Mouse (Mus musculus) left cerebral cortex, postnatal 14 days (tissue): ENCODE measurements around the gene Dnah8. TPM values are rescaled to one million over a fixed set of nuclear protein-coding genes. Genes with fewer than 3 reads are reported as not detected.
"Not testable (repeated sequence)": the region's sequence is repeated elsewhere in the genome, so short reads cannot be mapped to it uniquely, and the experiment has no call there.

Source experiments
- DNase-seq, 2 experiments: peaks; one replicate each; pipeline ENCODE4 v3.0.0; 2021 to 2022; ENCODE audit warnings: low spot score in 2 of 2, mixed read lengths in 1 of 2
- intact Hi-C: fragments of 180-260 bp; cut with DNase I; formaldehyde crosslinking; loops from one replicate; pipeline ENCODE4 v1.15.1; 2025
- long read RNA-seq, 2 experiments: library from polyadenylated mRNA; stranded (forward); transcript quantifications; one replicate each; pipeline ENCODE4 v2.0.0; 2021
- total RNA-seq, 2 experiments: library from RNA; stranded (reverse); gene quantifications; 2 replicates each; pipeline ENCODE4 v1.2.3; 2021

The Dnah8 gene
- total RNA-seq, result 1 to 10 TPM; 1.7 to 1.9 TPM
- long read RNA-seq, experiment 1, partial matches to known transcripts, result 1 of 3 reads
- long read RNA-seq, experiment 1, other reads (novel, unspliced or antisense), result 2 of 3 reads
- long read RNA-seq, experiment 2, result 0 reads

- intact Hi-C loops, DNase-seq: not testable (repeated sequence)
Observed at GRCm38 (mm10) chr17:30624132-30624531, at the start of gene Dnah8. Gene Dnah8 (plus strand): TSS chr17:30624354.

- intact Hi-C loops, result no loop called here
- no peak for DNase-seq
Observed at GRCm38 (mm10) chr17:30574783-30575075, 49.4 kb upstream of the Dnah8 start.

- peak; percentile 61 for DNase-seq
- intact Hi-C loops, result no loop called here
Observed at GRCm38 (mm10) chr17:30575121-30575904, 48.8 kb upstream of the Dnah8 start.

GRCm38 (mm10) chr17:30575941-30576773 lies 48.0 kb upstream of the Dnah8 start, which contains the start of gene Btbd9:
Gene Btbd9 (minus strand): TSS chr17:30576488.
- intact Hi-C loops, result no loop called here
- DNase-seq, result peak; percentile 93 to 94

- no peak for DNase-seq
- intact Hi-C loops, result no loop called here
Observed at GRCm38 (mm10) chr17:30576946-30577345, 47.2 kb upstream of the Dnah8 start.

- peak in 1 of 2 experiments; percentile 23 for DNase-seq
- intact Hi-C loops, result loop anchor here (10.0 kb wide), 1 partner anchor 686 kb away; no protein-coding TSS in a partner anchor
Observed at GRCm38 (mm10) chr17:30580781-30581180, 43.4 kb upstream of the Dnah8 start.

- intact Hi-C loops, result loop anchor here (10.0 kb wide), 1 partner anchor 686 kb away; no protein-coding TSS in a partner anchor
- DNase-seq, result peak in 1 of 2 experiments; percentile 81
Observed at GRCm38 (mm10) chr17:30581201-30581600, 43.0 kb upstream of the Dnah8 start.

- intact Hi-C loops, result loop anchor here (10.0 kb wide), 1 partner anchor 688 kb away; no protein-coding TSS in a partner anchor
- DNase-seq, result no peak
Observed at GRCm38 (mm10) chr17:30582313-30582712, 41.8 kb upstream of the Dnah8 start.

- intact Hi-C loops, result loop anchor here (10.0 kb wide), 1 partner anchor 689 kb away; no protein-coding TSS in a partner anchor
- no peak for DNase-seq
Observed at GRCm38 (mm10) chr17:30583258-30584001, 40.7 kb upstream of the Dnah8 start.

- intact Hi-C loops, result no loop called here
- DNase-seq, result peak; percentile 70 to 85
Observed at GRCm38 (mm10) chr17:30590417-30591198, 33.5 kb upstream of the Dnah8 start.

GRCm38 (mm10) chr17:30594407-30594806 lies 29.7 kb upstream of the Dnah8 start:
- intact Hi-C loops, result no loop called here
- DNase-seq, result no peak

GRCm38 (mm10) chr17:30594846-30595245 lies 29.3 kb upstream of the Dnah8 start:
- intact Hi-C loops, result no loop called here

GRCm38 (mm10) chr17:30597786-30598185 lies 26.4 kb upstream of the Dnah8 start:
- DNase-seq, result no peak
- intact Hi-C loops, result no loop called here

More at GRCm38 (mm10) chr17:30594846-30595245, 29.3 kb upstream of the Dnah8 start:
- no peak for DNase-seq

- intact Hi-C loops, result no loop called here
- no peak for DNase-seq
Observed at GRCm38 (mm10) chr17:30598300-30598699, 25.9 kb upstream of the Dnah8 start.

GRCm38 (mm10) chr17:30602175-30602574 lies 22.0 kb upstream of the Dnah8 start:
- no peak for DNase-seq
- intact Hi-C loops, result no loop called here

- no peak for DNase-seq
- intact Hi-C loops, result no loop called here
Observed at GRCm38 (mm10) chr17:30604296-30604695, 19.9 kb upstream of the Dnah8 start.

- intact Hi-C loops, result no loop called here
- no peak for DNase-seq
Observed at GRCm38 (mm10) chr17:30605001-30605400, 19.2 kb upstream of the Dnah8 start.

GRCm38 (mm10) chr17:30606206-30606605 lies 17.9 kb upstream of the Dnah8 start:
- DNase-seq, result no peak
- intact Hi-C loops, result no loop called here
